Mouse (Mus musculus) right cerebral cortex, postnatal 10 days (tissue): ENCODE results near the gene Eef1e1.
"Not testable (repeated sequence)": the region's sequence is repeated elsewhere in the genome, so short reads cannot be mapped to it uniquely, and the experiment has no call there.

Experiments used
- DNase-seq, 2 experiments: peaks; one replicate each; pipeline ENCODE4 v3.0.0; 2021; ENCODE audit warnings: low spot score in 2 of 2

Gene Eef1e1

GRCm38 (mm10) chr13:38624292-38624902 is 34.5 kb downstream of the Eef1e1 start:
- no peak for DNase-seq

DNA sequence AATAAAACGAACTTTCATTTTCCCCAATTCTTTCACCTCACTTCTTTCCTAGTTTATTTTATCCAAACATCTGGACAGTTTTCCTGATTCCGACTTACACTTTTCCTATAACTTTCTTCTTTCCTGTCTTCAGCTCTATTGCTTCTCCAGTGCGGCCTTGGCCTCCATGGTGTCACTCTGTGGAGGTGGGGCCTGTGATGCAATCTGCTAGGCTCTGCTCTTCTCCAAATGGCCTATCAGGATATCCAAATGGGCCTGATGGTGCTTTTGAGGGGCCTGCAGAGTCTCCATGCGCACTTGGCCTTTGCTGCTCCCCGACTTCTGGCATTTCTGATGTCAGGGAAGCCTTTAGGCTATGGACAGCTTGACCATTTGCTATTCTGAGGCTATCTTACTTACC is 35.6 kb downstream of the Eef1e1 start:
- no peak for DNase-seq

DNA sequence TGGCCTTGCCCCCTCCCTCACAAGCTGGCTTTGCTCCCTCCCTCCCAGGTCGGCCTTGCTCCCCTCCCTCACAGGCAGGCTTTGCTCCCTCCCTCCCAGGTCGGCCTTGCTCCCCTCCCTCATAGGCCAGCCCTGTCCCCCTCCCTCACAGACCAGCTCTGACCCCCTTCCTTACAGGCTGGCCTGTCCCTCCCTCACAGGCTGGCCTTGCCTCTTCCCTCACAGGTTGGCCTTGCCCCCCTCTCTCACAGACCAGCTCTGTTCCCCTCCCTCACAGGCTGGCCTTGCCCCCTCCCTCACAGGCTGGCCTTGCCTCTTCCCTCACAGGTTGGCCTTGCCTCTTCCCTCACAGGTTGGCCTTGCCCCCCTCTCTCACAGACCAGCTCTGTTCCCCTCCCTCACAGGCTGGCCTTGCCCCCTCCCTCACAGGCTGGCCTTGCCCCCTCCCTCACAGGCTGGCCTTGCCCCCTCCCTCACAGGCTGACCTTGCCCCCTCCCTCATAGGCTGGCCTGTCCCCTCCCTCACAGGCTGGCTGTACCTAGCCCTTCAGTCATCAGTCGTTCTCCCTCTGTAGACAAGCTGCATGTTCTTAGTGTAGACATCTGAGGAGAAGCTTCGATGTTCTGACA is 40.7 kb downstream of the Eef1e1 start:
- not testable (repeated sequence) for DNase-seq

GRCm38 (mm10) chr13:38616887-38617286 is 42.0 kb downstream of the Eef1e1 start:
- no peak for DNase-seq

GRCm38 (mm10) chr13:38615656-38616055 is 43.2 kb downstream of the Eef1e1 start:
- DNase-seq: no peak

- no peak for DNase-seq
These were observed 44.6 kb downstream of the Eef1e1 start for GRCm38 (mm10) chr13:38614298-38614697.

DNA sequence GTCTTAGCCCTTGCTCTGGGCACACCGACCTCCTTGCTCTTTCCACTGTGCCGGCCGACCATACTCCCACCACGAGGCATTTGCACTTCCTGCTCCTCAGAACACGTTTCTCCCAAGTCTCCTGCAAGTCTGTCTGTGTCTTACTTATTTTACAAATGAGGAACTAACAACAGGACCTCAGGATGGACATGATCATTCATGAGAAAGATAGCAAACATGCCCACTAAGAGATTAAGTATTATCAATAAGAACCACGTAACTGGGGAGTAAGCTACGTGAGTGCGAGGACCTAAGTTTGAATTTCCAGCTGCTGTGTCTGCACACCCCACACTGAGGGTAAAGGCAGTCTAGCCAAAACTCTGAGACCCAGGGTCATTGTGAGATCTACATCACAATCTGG is 45.3 kb downstream of the Eef1e1 start:
- no peak for DNase-seq

DNA sequence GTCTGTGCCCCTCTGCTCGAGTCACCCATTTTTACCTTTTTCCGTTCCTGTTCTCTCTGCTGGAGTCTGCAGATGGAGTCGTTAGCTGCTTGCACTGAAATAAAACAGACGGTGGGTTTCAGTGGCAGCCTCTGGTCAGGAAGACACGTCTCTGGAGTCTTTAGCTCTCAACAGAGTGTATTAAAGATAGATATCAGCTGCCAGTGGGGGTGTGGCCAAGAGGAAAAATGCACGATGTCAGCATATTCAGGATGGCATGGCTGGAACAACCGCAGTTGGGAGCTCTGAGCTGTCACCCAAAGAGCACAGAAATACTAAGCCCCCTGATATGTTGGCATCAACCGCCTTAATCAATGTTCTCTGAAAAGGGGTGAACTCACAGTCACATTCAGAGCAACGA is 46.2 kb downstream of the Eef1e1 start:
- no peak for DNase-seq

- no peak for DNase-seq
These were observed 46.7 kb downstream of the Eef1e1 start for GRCm38 (mm10) chr13:38612179-38612578.

DNA sequence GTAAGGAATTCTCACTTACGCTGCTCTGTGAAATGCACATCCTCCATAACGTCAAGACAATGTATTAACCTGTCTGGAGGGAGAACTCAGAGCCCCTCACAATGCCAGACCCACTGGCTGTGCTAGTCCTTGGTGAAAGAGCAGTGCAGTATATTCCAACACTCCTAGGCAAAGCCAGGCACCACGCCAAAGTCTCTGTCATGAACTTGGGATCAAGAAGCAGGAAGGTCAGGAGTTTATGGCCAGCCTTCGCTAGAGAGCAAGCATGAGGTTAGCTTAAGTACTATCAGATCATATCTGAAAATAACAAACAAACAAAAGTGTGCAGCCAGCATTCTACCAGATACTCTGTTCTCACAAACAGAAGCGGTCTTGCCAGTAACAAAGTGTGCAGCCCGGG is 48.5 kb downstream of the Eef1e1 start:
- DNase-seq: no peak

DNA sequence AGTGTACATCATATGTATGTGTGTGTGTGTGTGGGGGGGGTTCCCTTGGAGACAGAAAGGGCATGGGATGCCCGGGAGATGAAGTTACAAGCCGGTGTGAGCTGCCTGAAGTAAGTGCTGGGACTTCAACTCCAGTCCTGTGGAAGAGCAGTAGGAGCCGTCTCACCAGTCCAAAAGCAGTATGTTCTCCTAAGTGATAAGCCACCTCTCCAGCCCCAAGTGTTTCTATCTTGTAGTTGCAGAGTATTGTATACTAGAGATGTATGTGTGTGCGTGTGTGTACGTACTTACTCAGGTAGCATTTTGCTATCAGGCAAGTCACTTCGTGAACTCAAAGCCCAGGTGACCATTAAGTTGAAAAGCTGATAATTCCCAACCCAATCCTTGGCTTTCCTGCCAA is 51.7 kb downstream of the Eef1e1 start:
- no peak for DNase-seq

DNA sequence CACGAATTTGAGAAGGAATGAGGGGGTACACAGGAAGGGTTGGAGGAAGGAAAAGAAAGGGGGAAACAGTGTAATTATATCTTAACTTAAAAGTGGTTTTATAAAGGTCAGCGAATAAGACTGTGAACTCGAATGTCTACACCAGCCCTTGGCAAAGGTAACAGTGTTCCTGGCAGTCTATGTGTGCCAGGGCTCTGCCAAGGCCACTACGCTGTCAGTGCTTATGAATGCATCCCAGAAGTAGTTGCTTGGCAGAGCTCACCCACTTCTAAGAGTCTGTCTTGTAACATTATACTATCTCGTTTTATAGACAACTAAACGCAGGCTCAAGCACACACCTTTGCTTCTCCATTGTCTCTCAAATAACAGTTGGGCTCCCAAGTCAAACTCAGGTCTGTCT is 53.5 kb downstream of the Eef1e1 start:
- no peak for DNase-seq

- DNase-seq: no peak
These were observed 55.9 kb downstream of the Eef1e1 start for GRCm38 (mm10) chr13:38602966-38603365.

DNA sequence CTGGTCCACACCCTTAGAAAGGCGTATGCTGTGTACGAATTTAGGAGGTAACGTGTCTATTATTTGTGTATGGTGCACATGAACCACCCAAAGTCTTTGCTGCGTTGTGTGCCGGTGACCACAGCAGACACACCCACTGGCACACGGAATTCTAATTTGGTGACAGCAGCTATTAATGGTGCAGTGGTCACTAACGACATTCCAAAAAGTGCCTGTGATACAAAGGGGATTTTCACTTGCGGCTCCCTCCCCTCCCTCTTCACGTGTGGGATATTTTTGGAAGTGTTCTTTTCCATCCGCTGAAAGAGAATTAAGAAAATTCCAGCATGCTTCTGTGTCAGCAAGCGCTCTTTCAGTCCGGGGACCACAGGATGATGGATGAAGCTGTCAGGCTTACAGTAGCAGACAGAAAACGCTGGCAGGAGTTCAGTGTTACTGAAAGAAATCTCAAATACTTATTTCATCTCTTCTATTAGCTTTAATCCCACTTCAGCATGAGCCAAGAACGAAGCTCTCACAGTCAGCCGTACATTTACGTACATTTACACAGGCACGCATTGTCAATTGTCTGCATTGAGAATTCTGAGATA is 56.5 kb downstream of the Eef1e1 start:
- DNase-seq: no peak

DNA sequence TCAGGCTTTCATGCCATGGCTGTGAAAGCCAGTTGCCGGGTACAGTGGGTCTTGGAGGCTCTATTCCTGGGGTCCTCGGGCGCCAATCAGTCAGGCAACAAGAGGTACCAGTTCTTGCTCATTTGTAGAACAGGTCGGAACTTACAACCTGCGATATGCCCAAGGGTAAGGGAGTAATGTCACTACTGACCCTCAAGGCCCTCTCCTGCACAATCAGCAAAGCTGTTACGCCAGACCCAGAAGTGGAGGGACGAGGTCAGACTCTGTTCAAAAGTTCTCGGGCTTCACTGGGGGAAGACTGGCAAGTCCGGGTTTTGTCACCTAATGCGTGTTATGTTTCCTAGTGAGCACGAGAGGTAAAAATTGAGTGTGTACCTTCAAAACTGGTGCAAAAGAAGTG is 58.0 kb downstream of the Eef1e1 start:
- no peak for DNase-seq

DNA sequence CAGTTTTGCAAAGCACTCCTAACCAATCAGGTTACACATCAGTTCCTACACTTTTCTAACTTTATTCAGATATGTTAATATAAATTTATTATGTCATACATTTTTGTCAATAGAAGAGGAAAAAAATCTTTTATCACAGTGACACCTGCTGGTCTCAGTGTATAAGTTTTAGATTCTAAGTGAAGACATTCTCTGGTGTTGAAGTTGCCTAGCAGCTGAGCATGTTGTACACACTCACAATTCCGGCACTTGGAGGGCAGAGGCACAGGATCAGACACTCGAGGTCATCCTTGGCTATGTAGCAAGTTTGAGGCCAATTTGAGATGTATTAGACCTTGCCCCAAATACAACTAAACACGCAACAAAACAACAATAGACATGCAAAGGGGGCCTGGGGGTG is 61.8 kb downstream of the Eef1e1 start:
- DNase-seq: no peak

GRCm38 (mm10) chr13:38596461-38596860 is 62.4 kb downstream of the Eef1e1 start:
- DNase-seq: no peak
